Comparison of ENCODE assay signal across 10 mouse cellular contexts in the genomic region with DNA sequence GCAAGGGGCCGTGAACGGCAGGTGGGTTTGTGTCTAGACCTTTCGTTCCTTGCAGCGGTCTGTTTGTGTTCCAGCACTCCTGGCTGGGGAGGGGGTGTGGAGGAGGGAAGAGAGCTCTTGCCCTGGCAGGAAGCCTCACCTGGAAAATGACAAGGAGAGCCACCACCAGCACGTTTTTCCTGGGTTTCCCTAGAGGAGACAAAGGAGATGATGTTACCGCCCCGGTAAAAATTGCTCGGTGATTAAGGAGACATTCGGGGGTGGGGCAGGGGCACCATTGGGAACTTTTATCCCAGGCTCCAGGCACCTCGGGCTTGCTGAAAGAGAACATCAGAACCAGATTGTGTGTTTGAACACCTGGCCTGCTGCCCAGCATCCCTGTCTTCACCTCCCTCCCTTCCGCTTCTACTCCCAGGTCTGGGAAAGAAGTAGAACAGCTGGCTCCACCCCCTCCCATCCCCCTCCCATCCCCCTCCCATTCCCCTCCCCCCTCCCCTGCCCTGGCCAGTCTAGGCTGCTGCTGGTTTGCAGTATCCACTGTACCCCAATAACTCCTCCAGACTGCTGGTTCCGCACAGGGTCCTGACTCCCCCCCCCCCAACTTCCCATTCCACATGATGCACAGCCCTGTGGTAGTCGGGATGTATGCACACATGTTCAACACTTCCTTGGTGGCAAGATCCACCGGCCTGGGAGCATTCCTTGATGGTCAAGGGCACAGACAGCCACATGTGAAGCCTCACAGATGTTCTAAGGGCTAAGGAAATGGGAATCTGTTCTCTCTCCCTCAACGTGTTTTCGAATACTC. TPM values are rescaled to one million over a fixed set of nuclear protein-coding genes. Genes with fewer than 3 reads are reported as not detected.
A peak's percentile ranks its signal among the peaks of the same experiment; 100 is the strongest.
DNase-seq lines count a peak whose midpoint lies in the region; ATAC-seq and TF ChIP-seq lines count a peak whose summit lies in the region.
"Had no signal": no experiment of that assay in that cellular context is flagged by ENCODE, and none has a peak within 500 bp of the region (broad histone marks: within the 10 kb centered on the region; RNA-seq: fewer than 3 reads in every experiment).

No protein-coding gene starts in this region.

- H3K9me3 ChIP-seq in heart, postnatal 0 days (replicated peaks; ENCODE audit: control insufficient read depth, low read length): no peaks in the 10 kb centered on the region
- no peaks in the 10 kb centered on the region for H3K9me3 ChIP-seq in midbrain, embryonic 16.5 days (replicated peaks; ENCODE audit: control insufficient read depth, low read length, poor library complexity, severe bottlenecking)

- H3K4me1 ChIP-seq in heart, postnatal 0 days (ENCODE audit: control insufficient read depth, insufficient read depth): peaks cover 27% of the 10 kb centered on the region
- H3K4me1 ChIP-seq in midbrain, embryonic 16.5 days (ENCODE audit: control insufficient read depth, insufficient read depth, low read length): peaks cover 12% of the 10 kb centered on the region

- peak; percentile 55 for ATAC-seq in heart, postnatal 0 days (ENCODE audit: insufficient read depth, low read depth)
- ATAC-seq in midbrain, embryonic 16.5 days: no peak
- ATAC-seq: Patski had no signal

- no peak for TF ChIP-seq CTCF in left cerebral cortex, adult 2 months (IDR thresholded peaks at IDR 0.05)
- TF ChIP-seq CTCF in heart, postnatal 0 days (IDR thresholded peaks at IDR 0.05; ENCODE audit: low read depth): no peak

- H3K4me3 ChIP-seq in left cerebral cortex, adult 2 months: no peak overlapping the region
- H3K4me3 ChIP-seq in heart, postnatal 0 days (ENCODE audit: low read depth, low read length): no peak overlapping the region
- no peak overlapping the region for H3K4me3 ChIP-seq in midbrain, embryonic 16.5 days (ENCODE audit: low read depth, low read length)

- no peaks in the 10 kb centered on the region for H3K36me3 ChIP-seq in heart, postnatal 0 days (replicated peaks; ENCODE audit: control insufficient read depth, insufficient read depth, low read length)
- no peaks in the 10 kb centered on the region for H3K36me3 ChIP-seq in midbrain, embryonic 16.5 days (ENCODE audit: control insufficient read depth, insufficient read depth, low read length)

- intact Hi-C loops in left cerebral cortex, adult 2 months (cut with DNase I): loop anchor here (2.0 kb wide), 1 partner anchor 226 kb away; no protein-coding TSS in a partner anchor
- intact Hi-C loops in gastrocnemius, postnatal 36 days (cut with DNase I): loop anchor here (2.0 to 5.0 kb wide), 2 partner anchors 170 to 222 kb away; partner anchors contain the start of gene Rara

- H3K27ac ChIP-seq in left cerebral cortex, adult 2 months: no peak overlapping the region
- H3K27ac ChIP-seq in heart, postnatal 0 days (ENCODE audit: low read depth): no peak overlapping the region
- H3K27ac ChIP-seq in midbrain, embryonic 16.5 days (ENCODE audit: low read length): no peak overlapping the region
- H3K27ac ChIP-seq: macrophage had no signal

- TF ChIP-seq EP300 in heart, postnatal 0 days (IDR thresholded peaks at IDR 0.05; ENCODE audit: low read depth): no peak

- 12% methylated on average over 16 of the region's 16 CpGs for WGBS in heart, postnatal 0 days
- WGBS in midbrain, embryonic 16.5 days: 27% methylated on average over 16 of the region's 16 CpGs

- H3K27me3 ChIP-seq in heart, postnatal 0 days (ENCODE audit: control insufficient read depth, insufficient read depth, low read length): 0 out of 2 replicates have a peak, but pooled peaks cover 10% of the 10 kb centered on the region
- peaks cover 3% of the 10 kb centered on the region; the same call in 1 of the 2 replicates for H3K27me3 ChIP-seq in midbrain, embryonic 16.5 days (ENCODE audit: control insufficient read depth, insufficient read depth, low read depth, low read length)

- no peak overlapping the region for H3K4me2 ChIP-seq in heart, postnatal 0 days (ENCODE audit: low read depth, low read length)
- H3K4me2 ChIP-seq in midbrain, embryonic 16.5 days (ENCODE audit: low read length): no peak overlapping the region

- no peak overlapping the region for H3K9ac ChIP-seq in heart, postnatal 0 days (replicated peaks; ENCODE audit: low read depth, low read length)
- H3K9ac ChIP-seq in midbrain, embryonic 16.5 days (ENCODE audit: low read depth, low read length): peak overlapping the region; percentile 11; the same call in 1 of the 2 replicates

- peak; percentile 39 to 62 for DNase-seq in left cerebral cortex, adult 18-20 months (ENCODE audit: low spot score in 2 of 2)
- DNase-seq in left cerebral cortex, adult 2 months (ENCODE audit: extremely low spot score in 1 of 2, low spot score in 2 of 2): no peak
- DNase-seq in embryo, embryonic 10.5 days (ENCODE audit: low spot score): peak; percentile 54
- peak; percentile 69 for DNase-seq in heart, postnatal 0 days (ENCODE audit: low spot score)
- DNase-seq in gastrocnemius, postnatal 36 days: no peak
- DNase-seq in layer of hippocampus, adult 18-20 months (ENCODE audit: low spot score in 2 of 2): no peak
- no peak for DNase-seq in cerebellum, adult 18-20 months

RNA-seq across cellular contexts. Expression of gene Ccr7, which starts 5.8 kb away (rescaled TPM):
- total RNA-seq in left cerebral cortex, adult 18-20 months (2021): under 1 TPM in 1 of 2 experiments, not detected in 1; 0.49 TPM
- total RNA-seq in left cerebral cortex, adult 2 months (2021): not detected
- total RNA-seq in heart, postnatal 0 days (2014; rRNA removed; ENCODE audit: low replicate concordance): 0.73 TPM in 1 of 2 replicates, not detected in the other
- polyA plus RNA-seq in heart, postnatal 0 days (2015; fragmentation: Nextera tagmentation; extraction: Ambion mirVana): 0.11 TPM in 2 replicates
- polyA plus RNA-seq in midbrain, embryonic 16.5 days (2015; fragmentation: Nextera tagmentation; extraction: Ambion mirVana): 0.15 TPM in 1 of 2 replicates, not detected in the other
- total RNA-seq in gastrocnemius, postnatal 36 days (2021): not detected
- total RNA-seq in layer of hippocampus, adult 18-20 months (2021): not detected

RNA-seq across cellular contexts. Expression of gene Tns4, which starts 60.0 kb away (rescaled TPM):
- under 1 TPM; 0.14 to 0.16 TPM for total RNA-seq in left cerebral cortex, adult 18-20 months (2021)
- 1 to 10 TPM in 1 of 2 experiments, under 1 TPM in 1; 0.19 to 1.1 TPM for total RNA-seq in left cerebral cortex, adult 2 months (2021)
- 0.69 TPM in 1 of 2 replicates, not detected in the other for total RNA-seq in heart, postnatal 0 days (2014; rRNA removed; ENCODE audit: low replicate concordance)
- 0.05 and 0.12 TPM in 2 replicates for polyA plus RNA-seq in heart, postnatal 0 days (2015; fragmentation: Nextera tagmentation; extraction: Ambion mirVana)
- polyA plus RNA-seq in midbrain, embryonic 16.5 days (2015; fragmentation: Nextera tagmentation; extraction: Ambion mirVana): 0.04 and 0.09 TPM in 2 replicates
- not detected for total RNA-seq in gastrocnemius, postnatal 36 days (2021)
- total RNA-seq in layer of hippocampus, adult 18-20 months (2021): under 1 TPM; 0.08 to 0.32 TPM
- polyA plus RNA-seq: Patski had no signal

Comparison
In these comparisons a context has a peak if more than half of its experiments do, and no peak if none do; other contexts are left out.
1. DNase-seq: peak in left cerebral cortex, adult 18-20 months (2 of 2), embryo, embryonic 10.5 days (single experiment) and heart, postnatal 0 days (single experiment); none in left cerebral cortex, adult 2 months (0 of 2), gastrocnemius, postnatal 36 days (0 of 2), layer of hippocampus, adult 18-20 months (0 of 2) and cerebellum, adult 18-20 months (0 of 2).